Mouse (Mus musculus) liver, postnatal 0 days (tissue): ENCODE results near the gene Lkaaear1. TPM values are rescaled to one million over a fixed set of nuclear protein-coding genes. Genes with fewer than 3 reads are reported as not detected.

Source experiments
- ATAC-seq: fragments of 200-750 bp; cut with Nextera tagmentation; 2 replicates; pipeline ENCODE4 v1.8.0; 2017; ENCODE audit warnings: mild to moderate bottlenecking, moderate library complexity
- DNase-seq: peaks from one replicate; pipeline ENCODE4 v3.0.0-alpha.2; 2016
- H3K27ac ChIP-seq: fragments of 300-500 bp; sonication (generic); 2 replicates; pipeline ENCODE4 v1.5.1; 2014; ENCODE audit warnings: antibody characterized with exemption, moderate library complexity, mild to moderate bottlenecking, low read depth
- H3K27me3 ChIP-seq: fragments of 300-500 bp; sonication (generic); 2 replicates; pipeline ENCODE4 v1.6.1; 2014; ENCODE audit warnings: low read length, control low read depth, mixed read lengths; ENCODE audit not compliant: insufficient read depth
- H3K36me3 ChIP-seq: fragments of 300-500 bp; sonication (generic); replicated peaks from 2 replicates; pipeline ENCODE4 v1.6.1; 2014; ENCODE audit warnings: mild to moderate bottlenecking, control low read depth, low read length, moderate library complexity, mixed read lengths; ENCODE audit not compliant: insufficient read depth
- H3K4me1 ChIP-seq: fragments of 300-500 bp; sonication (generic); 2 replicates; pipeline ENCODE4 v1.6.1; 2014; ENCODE audit warnings: antibody characterized with exemption, mild to moderate bottlenecking, control low read depth; ENCODE audit not compliant: insufficient read depth
- H3K4me2 ChIP-seq: fragments of 300-500 bp; sonication (generic); 2 replicates; pipeline ENCODE4 v1.6.1; 2014; ENCODE audit warnings: low read depth, mild to moderate bottlenecking, low read length, moderate library complexity, mixed read lengths
- H3K4me3 ChIP-seq: fragments of 300-500 bp; sonication (generic); 2 replicates; pipeline ENCODE4 v1.5.1; 2014; ENCODE audit warnings: low read depth, low read length
- H3K9ac ChIP-seq: fragments of 300-500 bp; sonication (generic); replicated peaks from 2 replicates; pipeline ENCODE4 v1.6.1; 2014; ENCODE audit warnings: mild to moderate bottlenecking, moderate library complexity
- H3K9me3 ChIP-seq: fragments of 300-500 bp; sonication (generic); 2 replicates; pipeline ENCODE4 v1.6.1; 2016; ENCODE audit warnings: mild to moderate bottlenecking, control low read depth, low read length, mixed read lengths
- CTCF ChIP-seq: sonication (generic); IDR thresholded peaks from 2 replicates; pipeline ENCODE4 v1.5.1; 2016; ENCODE audit warnings: antibody characterized with exemption, low read depth
- EP300 ChIP-seq: IDR thresholded peaks from 2 replicates; pipeline ENCODE4 v1.6.1; 2016; ENCODE audit warnings: antibody characterized with exemption, low read depth, mild to moderate bottlenecking
- WGBS: fragments of 180-500 bp; shearing (Covaris S2); extraction: QIAGEN DNeasy Blood & Tissue Kit; methylation state at CpG from one replicate; pipeline ENCODE4 v1.1.7; 2014; ENCODE audit not compliant: insufficient replicate concordance; 5-methylcytosine and 5-hydroxymethylcytosine counted together
- polyA plus RNA-seq: library from polyadenylated mRNA; unstranded; fragments of >200 nt; fragmentation: Nextera tagmentation; extraction: Ambion mirVana; gene quantifications from 2 replicates; pipeline ENCODE4 v1.2.1, GENCODE M21; 2015

The Lkaaear1 gene
- polyA plus RNA-seq, 1 experiment from 2014 or later = not detected

DNA sequence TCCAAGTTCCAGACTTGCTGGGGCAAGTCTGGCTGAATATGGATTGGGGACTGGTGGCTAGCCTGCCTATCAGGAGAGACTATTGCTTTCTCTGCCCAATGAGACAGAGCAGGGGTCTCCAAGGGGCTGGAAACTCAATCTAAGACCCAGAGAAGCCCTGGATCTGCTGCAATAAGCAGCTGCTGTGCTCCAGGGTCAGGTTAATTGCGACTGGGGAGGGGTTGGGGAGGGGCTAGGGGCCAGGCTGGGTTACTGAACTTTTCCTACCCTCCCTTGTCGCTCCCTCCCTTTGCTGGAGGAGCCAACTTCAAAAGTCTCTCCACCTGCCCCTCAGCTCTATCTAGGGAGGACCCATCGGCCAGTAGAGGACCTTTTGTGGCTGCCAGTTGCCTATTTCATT is 41.5 kb downstream of the Lkaaear1 start, which contains the start of gene Gm29797:
Gene Gm29797, plus strand, starts transcription at position 301 of the 400 bp plus-strand sequence.
- no peaks in the 10 kb centered on the region for H3K9me3 ChIP-seq

DNA sequence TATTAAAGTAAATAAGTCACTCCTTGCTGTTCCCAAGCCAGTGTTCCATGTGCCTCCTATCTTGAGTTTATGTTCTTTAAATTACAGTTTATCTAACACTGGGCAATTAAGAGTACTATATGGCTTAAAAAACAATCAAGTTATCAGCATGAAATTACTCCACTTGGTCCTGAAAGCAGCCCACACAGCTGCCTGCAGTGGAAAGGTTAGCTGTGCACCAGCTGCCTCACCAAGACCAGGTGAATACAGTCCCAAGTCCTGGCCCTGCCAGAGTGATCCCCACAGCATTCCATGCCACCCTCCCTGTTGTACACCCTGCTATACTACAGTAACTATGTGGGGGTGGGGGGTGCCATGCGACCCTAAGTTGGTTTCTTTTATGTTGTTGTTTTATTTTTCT is 44.7 kb downstream of the Lkaaear1 start:
- Histone ChIP-seq H3K4me1 (no peaks in the 10 kb centered on the region), H3K4me2 (no peak overlapping the region), H3K27ac (no peak overlapping the region), H3K9me3 (no peaks in the 10 kb centered on the region), H3K9ac (no peak overlapping the region), H3K27me3 (no peaks in the 10 kb centered on the region), H3K36me3 (peaks cover 60% of the 10 kb centered on the region), H3K4me3 (no peak overlapping the region)
- 71% methylated on average over 1 of the region's 1 CpGs for whole genome bisulfite sequencing
- DNase-seq (no peak), ATAC-seq (no peak)
- TF ChIP-seq EP300 = no peak
- TF ChIP-seq CTCF = no peak

More for the DNA sequence above, 41.5 kb downstream of the Lkaaear1 start, which contains the start of gene Gm29797:
- H3K9ac ChIP-seq = no peak within 1 kb of the TSS
- peaks cover 36% of the 10 kb centered on the region for H3K36me3 ChIP-seq
- TF ChIP-seq CTCF (no peak), EP300 (no peak)
- H3K4me3 ChIP-seq = no peak within 1 kb of the TSS
- no peaks in the 10 kb centered on the region for H3K27me3 ChIP-seq
- H3K4me2 ChIP-seq = no peak within 1 kb of the TSS
- H3K27ac ChIP-seq = no peak within 1 kb of the TSS
- WGBS = 65% methylated on average over 3 of the region's 3 CpGs
- DNase-seq (no peak), ATAC-seq (no peak)
- H3K4me1 ChIP-seq = 0 out of 2 replicates have a peak, but pooled peaks cover 4% of the 10 kb centered on the region

DNA sequence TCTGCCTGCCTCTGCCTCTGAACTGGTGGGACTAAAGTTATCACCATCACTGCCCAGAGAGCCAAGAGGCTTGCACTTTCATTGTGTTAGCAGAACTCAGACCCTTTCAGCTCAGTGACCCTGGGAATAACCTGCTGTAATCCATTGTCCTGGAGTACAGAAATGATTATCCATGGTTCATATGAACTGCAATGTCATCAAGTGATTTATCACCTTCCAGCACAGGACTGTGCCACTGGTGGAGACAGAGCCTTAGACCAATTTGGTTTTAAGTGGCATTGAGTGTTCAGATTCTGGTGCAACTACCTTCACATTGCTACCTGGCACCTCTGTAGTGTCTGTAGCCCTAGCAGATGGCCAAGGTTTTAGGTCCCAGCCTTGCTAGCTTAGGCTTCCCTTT is 45.2 kb downstream of the Lkaaear1 start:
- ATAC-seq (no peak), DNase-seq (no peak)
- TF ChIP-seq EP300 = no peak
- TF ChIP-seq CTCF = no peak
- Histone ChIP-seq H3K27me3 (no peaks in the 10 kb centered on the region), H3K27ac (no peak overlapping the region), H3K4me3 (no peak overlapping the region), H3K36me3 (peaks cover 64% of the 10 kb centered on the region), H3K9me3 (no peaks in the 10 kb centered on the region), H3K4me1 (no peaks in the 10 kb centered on the region), H3K9ac (no peak overlapping the region), H3K4me2 (no peak overlapping the region)

DNA sequence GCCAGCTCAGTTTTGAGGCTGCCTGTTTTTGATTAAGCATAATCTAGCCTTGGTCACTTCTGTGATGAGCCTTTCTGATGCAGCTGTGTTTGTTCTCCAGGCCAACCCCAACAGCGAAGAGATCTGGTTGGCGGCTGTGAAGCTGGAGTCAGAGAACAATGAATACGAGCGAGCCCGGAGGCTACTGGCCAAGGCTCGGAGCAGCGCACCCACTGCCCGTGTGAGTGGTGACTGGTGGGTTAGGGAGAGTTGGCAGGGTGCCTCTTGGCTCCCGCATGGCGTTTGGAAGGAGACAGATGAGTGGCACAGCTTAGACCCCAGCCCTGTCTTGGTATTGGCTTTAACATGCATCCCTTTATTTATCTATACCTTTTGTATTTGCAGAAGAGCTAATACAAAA is 49.3 kb downstream of the Lkaaear1 start:
- H3K4me2 ChIP-seq = no peak overlapping the region
- peaks cover 72% of the 10 kb centered on the region for H3K36me3 ChIP-seq
- no peaks in the 10 kb centered on the region for H3K27me3 ChIP-seq
- no peak for TF ChIP-seq EP300
- no peak overlapping the region for H3K9ac ChIP-seq
- no peaks in the 10 kb centered on the region for H3K4me1 ChIP-seq
- H3K27ac ChIP-seq = no peak overlapping the region
- ATAC-seq (no peak), DNase-seq (no peak)
- no peak overlapping the region for H3K4me3 ChIP-seq
- no peaks in the 10 kb centered on the region for H3K9me3 ChIP-seq
- WGBS = 93% methylated on average over 10 of the region's 10 CpGs

Other genes with a start within 250 kb of the Lkaaear1 start
- 3.0 and 3.5 TPM in 2 replicates for gene Zbtb46, start 239.0 kb downstream of the Lkaaear1 start, polyA plus RNA-seq
- gene Abhd16b, start 205.2 kb downstream of the Lkaaear1 start, polyA plus RNA-seq = 0.06 and 0.08 TPM in 2 replicates
- 51.8 and 52.5 TPM in 2 replicates for gene Tpd52l2, start 201.3 kb downstream of the Lkaaear1 start, polyA plus RNA-seq
- 20.5 and 24.7 TPM in 2 replicates for gene Dnajc5, start 178.0 kb downstream of the Lkaaear1 start, polyA plus RNA-seq
- 20.3 and 22.8 TPM in 2 replicates for gene Uckl1, start 113.5 kb downstream of the Lkaaear1 start, polyA plus RNA-seq
- 16.7 and 17.5 TPM in 2 replicates for gene Prpf6, start 106.6 kb downstream of the Lkaaear1 start, polyA plus RNA-seq
- gene Zfp512b, start 105.6 kb downstream of the Lkaaear1 start, polyA plus RNA-seq = 8.9 and 10.5 TPM in 2 replicates
- 2.1 and 2.3 TPM in 2 replicates for gene Samd10, start 99.2 kb downstream of the Lkaaear1 start, polyA plus RNA-seq
- gene Gm29797, start 41.4 kb downstream of the Lkaaear1 start, polyA plus RNA-seq = not detected in 2 replicates
- gene Sox18, start 26.8 kb downstream of the Lkaaear1 start, polyA plus RNA-seq = 11.4 and 12.2 TPM in 2 replicates
- gene Tcea2, start 18.1 kb downstream of the Lkaaear1 start, polyA plus RNA-seq = 3.8 and 4.4 TPM in 2 replicates
- gene Rgs19, start 4.5 kb downstream of the Lkaaear1 start, polyA plus RNA-seq = 18.6 and 20.5 TPM in 2 replicates
- 0.07 and 0.17 TPM in 2 replicates for gene Oprl1, start 16.6 kb upstream of the Lkaaear1 start, polyA plus RNA-seq
- not detected in 2 replicates for gene Myt1, start 64.9 kb upstream of the Lkaaear1 start, polyA plus RNA-seq
- 10.5 and 11.1 TPM in 2 replicates for gene Pcmtd2, start 139.4 kb upstream of the Lkaaear1 start, polyA plus RNA-seq
- 15.5 and 15.6 TPM in 2 replicates for gene Polr3k, start 165.9 kb upstream of the Lkaaear1 start, polyA plus RNA-seq